Mouse (Mus musculus) heart, adult 2 months (tissue): ENCODE measurements around the gene Agpat1. TPM values are rescaled to one million over a fixed set of nuclear protein-coding genes. Genes with fewer than 3 reads are reported as not detected.

ENCODE experiments used
- DNase-seq, 2 experiments: peaks; one replicate each; pipeline ENCODE4 v3.0.0; 2021
- H3K27ac ChIP-seq: fragments of 200-600 bp; 2 replicates; pipeline ENCODE4 v1.8.1; 2022
- H3K27me3 ChIP-seq: fragments of 200-500 bp; 2 replicates; pipeline ENCODE4 v1.6.1; 2012; ENCODE audit warnings: mild to moderate bottlenecking, low read length, inconsistent platforms, mixed read lengths; ENCODE audit not compliant: control insufficient read depth, insufficient read depth
- H3K36me3 ChIP-seq: fragments of 200-500 bp; 2 replicates; pipeline ENCODE4 v1.6.1; 2012; ENCODE audit warnings: low read length, inconsistent platforms; ENCODE audit not compliant: control insufficient read depth, insufficient read depth
- H3K4me1 ChIP-seq: fragments of 200-500 bp; 2 replicates; pipeline ENCODE4 v1.6.1; 2011; ENCODE audit warnings: low read length; ENCODE audit not compliant: control insufficient read depth, insufficient read depth
- H3K4me3 ChIP-seq: fragments of 200-600 bp; 2 replicates; pipeline ENCODE4 v1.8.1; 2022
- H3K79me2 ChIP-seq: fragments of 200-500 bp; replicated peaks from 2 replicates; pipeline ENCODE4 v1.6.1; 2012; ENCODE audit warnings: mild to moderate bottlenecking, inconsistent platforms, low read length, moderate library complexity, mixed read lengths; ENCODE audit not compliant: control insufficient read depth, insufficient read depth
- H3K9ac ChIP-seq: fragments of 200-500 bp; 2 replicates; pipeline ENCODE4 v1.6.1; 2012; ENCODE audit warnings: low read depth, mild to moderate bottlenecking, control low read depth, inconsistent platforms, low read length, mixed read lengths
- CTCF ChIP-seq: fragments of 200-600 bp; IDR thresholded peaks from 2 replicates; pipeline ENCODE4 v1.8.1; 2022; ENCODE audit warnings: antibody characterized with exemption, mild to moderate bottlenecking, moderate library complexity
- EP300 ChIP-seq: fragments of 200-500 bp; IDR thresholded peaks from 2 replicates; pipeline ENCODE4 v1.6.1; 2011; ENCODE audit warnings: low read depth, low read length, control low read depth; ENCODE audit not compliant: insufficient read depth
- POLR2A ChIP-seq: fragments of 200-500 bp; IDR thresholded peaks from 2 replicates; pipeline ENCODE4 v1.6.1; 2011; ENCODE audit warnings: mild to moderate bottlenecking, low read depth, low read length, control low read depth; ENCODE audit not compliant: insufficient read depth
- WGBS: fragments of 180-500 bp; shearing (Covaris S2); methylation state at CpG from one replicate; pipeline ENCODE4 v1.1.7; 2018; 5-methylcytosine and 5-hydroxymethylcytosine counted together
- intact Hi-C: fragments of 180-260 bp; cut with DNase I; formaldehyde crosslinking; loops from one replicate; pipeline ENCODE4 v1.15.1; 2025
- polyA plus RNA-seq: library from polyadenylated mRNA; depleted of rRNA; stranded (reverse); fragments of >200 nt; gene quantifications from 2 replicates; pipeline ENCODE4 v1.2.3, GENCODE M21; 2012
- total RNA-seq, 2 experiments: library from RNA; stranded (reverse); gene quantifications; 2 replicates each; pipeline ENCODE4 v1.2.3; 2021

The Agpat1 gene
- total and polyA plus RNA-seq, 3 experiments = 64.8 to 178 (median 68.9) TPM

GRCm38 (mm10) chr17:34627943-34628643 lies 24.0 kb downstream of the Agpat1 start, which contains the start of gene Ppt2:
Ppt2 (minus strand) TSS chr17:34628510.
- no peaks in the 10 kb centered on the region for H3K27me3 ChIP-seq
- TF ChIP-seq CTCF = no peak
- TF ChIP-seq POLR2A = no peak
- no peak for TF ChIP-seq EP300
- DNase-seq = peak; percentile 76 to 78
- H3K27ac ChIP-seq = peak within 1 kb of the TSS; percentile 95
- H3K36me3 ChIP-seq = no peaks in the 10 kb centered on the region
- intact Hi-C loops = loop anchor here (1.0 to 2.0 kb wide), 3 partner anchors 16 to 63 kb away; partner anchors contain the start of genes Fkbpl and Notch4
- WGBS = 2% methylated on average over 29 of the region's 29 CpGs
- peak within 1 kb of the TSS; percentile 73 for H3K4me3 ChIP-seq
- peak within 1 kb of the TSS; percentile 88 for H3K9ac ChIP-seq
- H3K79me2 ChIP-seq = no peaks in the 10 kb centered on the region
- peaks cover 5% of the 10 kb centered on the region for H3K4me1 ChIP-seq

GRCm38 (mm10) chr17:34628644-34628967 lies 24.5 kb downstream of the Agpat1 start:
- intact Hi-C loops = loop anchor here (1.0 kb wide), 1 partner anchor 16 kb away; the partner anchor contains the start of gene Fkbpl

GRCm38 (mm10) chr17:34629221-34629751 lies 25.2 kb downstream of the Agpat1 start, which contains the start of gene Prrt1:
Prrt1 (plus strand) TSS chr17:34629533.
- no peaks in the 10 kb centered on the region for H3K36me3 ChIP-seq
- peak within 1 kb of the TSS; percentile 95 for H3K27ac ChIP-seq
- DNase-seq = no peak
- WGBS = 23% methylated on average over 16 of the region's 16 CpGs
- peak within 1 kb of the TSS; percentile 73 for H3K4me3 ChIP-seq
- TF ChIP-seq POLR2A (0 out of 2 replicates have a peak, but pooled peaks have one; percentile 26), CTCF (no peak)
- peak within 1 kb of the TSS; percentile 88 for H3K9ac ChIP-seq
- no peaks in the 10 kb centered on the region for H3K27me3 ChIP-seq
- no peaks in the 10 kb centered on the region for H3K79me2 ChIP-seq
- peaks cover 5% of the 10 kb centered on the region for H3K4me1 ChIP-seq
- intact Hi-C loops = no loop called here

More at GRCm38 (mm10) chr17:34628644-34628967, 24.5 kb downstream of the Agpat1 start:
- H3K36me3 ChIP-seq = no peaks in the 10 kb centered on the region
- no peaks in the 10 kb centered on the region for H3K79me2 ChIP-seq
- peak overlapping the region; percentile 73 for H3K4me3 ChIP-seq
- no peaks in the 10 kb centered on the region for H3K27me3 ChIP-seq
- no peak for TF ChIP-seq EP300
- TF ChIP-seq POLR2A = no peak
- no peak for TF ChIP-seq CTCF
- WGBS = 54% methylated on average over 5 of the region's 5 CpGs
- peaks cover 5% of the 10 kb centered on the region for H3K4me1 ChIP-seq
- no peak overlapping the region for H3K9ac ChIP-seq
- peak overlapping the region; percentile 95 for H3K27ac ChIP-seq
- no peak for DNase-seq

GRCm38 (mm10) chr17:34629796-34630603 lies 25.9 kb downstream of the Agpat1 start:
- Histone ChIP-seq H3K27ac (no peak overlapping the region; the same call in 1 of the 2 replicates), H3K36me3 (no peaks in the 10 kb centered on the region), H3K79me2 (no peaks in the 10 kb centered on the region), H3K27me3 (no peaks in the 10 kb centered on the region), H3K9ac (0 out of 2 replicates have a peak overlapping the region, but pooled peaks have one; percentile 4), H3K4me1 (peaks cover 5% of the 10 kb centered on the region), H3K4me3 (peak overlapping the region; percentile 21)
- no peak for DNase-seq
- 51% methylated on average over 12 of the region's 12 CpGs for WGBS
- TF ChIP-seq POLR2A = no peak
- no peak for TF ChIP-seq CTCF
- TF ChIP-seq EP300 = no peak
- intact Hi-C loops = no loop called here

- Histone ChIP-seq H3K79me2 (no peaks in the 10 kb centered on the region), H3K27me3 (no peaks in the 10 kb centered on the region), H3K4me3 (peak overlapping the region; percentile 29; the same call in 1 of the 2 replicates), H3K4me1 (peaks cover 5% of the 10 kb centered on the region), H3K27ac (no peak overlapping the region), H3K36me3 (no peaks in the 10 kb centered on the region), H3K9ac (peak overlapping the region; percentile 47)
- DNase-seq = no peak
- intact Hi-C loops = no loop called here
- 9% methylated on average over 46 of the region's 48 CpGs for WGBS
- TF ChIP-seq EP300 = no peak
- TF ChIP-seq POLR2A = no peak
- TF ChIP-seq CTCF = no peak
These were observed 26.8 kb downstream of the Agpat1 start for GRCm38 (mm10) chr17:34630761-34631301.

- no peak for TF ChIP-seq POLR2A
- intact Hi-C loops = no loop called here
- no peaks in the 10 kb centered on the region for H3K27me3 ChIP-seq
- 24% methylated on average over 12 of the region's 12 CpGs for WGBS
- H3K9ac ChIP-seq = no peak overlapping the region
- no peak for DNase-seq
- H3K27ac ChIP-seq = peak overlapping the region; percentile 55
- H3K4me1 ChIP-seq = peaks cover 5% of the 10 kb centered on the region
- no peaks in the 10 kb centered on the region for H3K36me3 ChIP-seq
- no peaks in the 10 kb centered on the region for H3K79me2 ChIP-seq
- peak overlapping the region; percentile 47 for H3K4me3 ChIP-seq
These were observed 27.6 kb downstream of the Agpat1 start for GRCm38 (mm10) chr17:34631647-34632046.
